Mouse (Mus musculus): ENCODE results near the gene Nprl2. TPM values are rescaled to one million over a fixed set of nuclear protein-coding genes. Genes with fewer than 3 reads are reported as not detected.

Nprl2 gene
- total and polyA plus RNA-seq, 3 experiments, result 23.2 to 30.2 TPM; not detected in 1

- TF ChIP-seq ZKSCAN1 (IDR thresholded peaks at IDR 0.05; ENCODE audit: low read depth, low read length), result no peak
- TF ChIP-seq POLR2AphosphoS5 (IDR thresholded peaks at IDR 0.05; ENCODE audit: borderline replicate concordance, low read depth, low read length), result peak; percentile 40; the same call in 1 of the 2 replicates
- peak in 1 of 2 experiments; percentile 40; a peak in 1 of 4 replicates for TF ChIP-seq EP300 (IDR thresholded peaks at IDR 0.05; ENCODE audit: low read depth in 1 of 2, low read length in 2 of 2)
Observed at GRCm38 (mm10) chr9:107580501-107581317, 38.7 kb downstream of the Nprl2 start, which contains the start of gene Hyal3 (continued).

GRCm38 (mm10) chr9:107581584-107581983 is 39.6 kb downstream of the Nprl2 start:
- Histone ChIP-seq H3K79me2 (ENCODE audit: control insufficient read depth, insufficient read depth, low read length, poor library complexity) (peaks cover 30% of the 10 kb centered on the region), H3K9ac (ENCODE audit: control insufficient read depth, low read depth, low read length, poor library complexity, severe bottlenecking) (peak overlapping the region; percentile 78), H3K36me3 (ENCODE audit: control insufficient read depth in 1 of 2, insufficient read depth in 2 of 2, low read length in 2 of 2) (peaks cover 0 to 15% of the 10 kb centered on the region in 2 experiments; a peak in 2 of 4 replicates), H3K4me1 (ENCODE audit: control insufficient read depth in 1 of 2, insufficient read depth in 2 of 2, low read length in 2 of 2) (peaks cover 6 to 31% of the 10 kb centered on the region in 2 experiments; a peak in 3 of 4 replicates), H3K27ac (ENCODE audit: control insufficient read depth, low read depth, low read length) (peak overlapping the region; percentile 98), H3K9me3 (replicated peaks; ENCODE audit: insufficient read depth, low read length) (no peaks in the 10 kb centered on the region), H3K27me3 (ENCODE audit: control insufficient read depth in 1 of 2, insufficient read depth in 2 of 2, low read length in 2 of 2) (no peaks in the 10 kb centered on the region), H3K4me3 (ENCODE audit: control insufficient read depth in 1 of 2, insufficient read depth in 1 of 2, low read depth in 2 of 2, low read length in 2 of 2) (peak overlapping the region; percentile 81 to 98)
- peak; percentile 57 for DNase-seq (ENCODE audit: low read depth, low spot score)
- TF ChIP-seq JUND (IDR thresholded peaks at IDR 0.05; ENCODE audit: low read depth, low read length) (no peak), ZKSCAN1 (IDR thresholded peaks at IDR 0.05; ENCODE audit: low read depth, low read length) (no peak), GABPA (IDR thresholded peaks at IDR 0.05; ENCODE audit: low read depth, low read length) (no peak), EP300 (IDR thresholded peaks at IDR 0.05; ENCODE audit: low read depth in 1 of 2, low read length in 2 of 2) (peak; percentile 78 to 80), ZMIZ1 (IDR thresholded peaks at IDR 0.05; ENCODE audit: low read depth, low read length) (no peak), TAL1 (IDR thresholded peaks at IDR 0.05; ENCODE audit: low read length) (no peak), RAD21 (IDR thresholded peaks at IDR 0.05; ENCODE audit: low read depth, low read length) (no peak), NELFE (IDR thresholded peaks at IDR 0.05; ENCODE audit: low read depth, low read length) (no peak; the same call in 1 of the 2 replicates), MAX (IDR thresholded peaks at IDR 0.05; ENCODE audit: low read length) (no peak; the same call in 1 of the 2 replicates), POLR2AphosphoS2 (IDR thresholded peaks at IDR 0.05; ENCODE audit: low read length) (0 out of 2 replicates have a peak, but pooled peaks have one; percentile 48), TBP (IDR thresholded peaks at IDR 0.05; ENCODE audit: low read depth, low read length) (no peak), NRF1 (IDR thresholded peaks at IDR 0.05; ENCODE audit: insufficient read depth, low read depth, low read length, poor library complexity, severe bottlenecking) (no peak), GATA1 (IDR thresholded peaks at IDR 0.05; ENCODE audit: low read depth, low read length) (peak; percentile 58), MYC (IDR thresholded peaks at IDR 0.05; ENCODE audit: low read depth, low read length) (no peak), MYB (IDR thresholded peaks at IDR 0.05; ENCODE audit: low read depth, low read length) (peak; percentile 83), MAFK (IDR thresholded peaks at IDR 0.05; ENCODE audit: borderline replicate concordance, low read depth, low read length) (no peak), ZC3H11A (IDR thresholded peaks at IDR 0.05; ENCODE audit: low read depth, low read length) (no peak), SIN3A (IDR thresholded peaks at IDR 0.05; ENCODE audit: low read length) (no peak; the same call in none of the 2 replicates), MEF2A (IDR thresholded peaks at IDR 0.05; ENCODE audit: extremely low read depth, insufficient replicate concordance, low read depth, low read length, poor library complexity, severe bottlenecking) (no peak), ZNF384 (IDR thresholded peaks at IDR 0.05; ENCODE audit: low read depth, low read length) (peak; percentile 86), USF1 (IDR thresholded peaks at IDR 0.05; ENCODE audit: low read depth, low read length) (no peak), KAT2A (conservative IDR thresholded peaks at IDR 0.05; ENCODE audit: low read depth, low read length) (no peak; the same call in 1 of the 2 replicates), ETS1 (IDR thresholded peaks at IDR 0.05; ENCODE audit: low read depth, low read length) (peak; percentile 46; the same call in 1 of the 2 replicates), CTCF (IDR thresholded peaks at IDR 0.05 in 2 of 3, conservative IDR thresholded peaks at IDR 0.05 in 1 of 3; ENCODE audit: control insufficient read depth in 1 of 3, insufficient read depth in 1 of 3, low read depth in 2 of 3, low read length in 3 of 3, poor library complexity in 1 of 3, severe bottlenecking in 1 of 3) (no peak), CHD1 (IDR thresholded peaks at IDR 0.05; ENCODE audit: low read depth, low read length) (no peak; the same call in 1 of the 2 replicates), TCF12 (IDR thresholded peaks at IDR 0.05; ENCODE audit: low read depth, low read length) (peak; percentile 76), HCFC1 (IDR thresholded peaks at IDR 0.05; ENCODE audit: low read depth, low read length) (peak; percentile 39; the same call in 1 of the 2 replicates), BHLHE40 (IDR thresholded peaks at IDR 0.05; ENCODE audit: borderline replicate concordance, low read depth, low read length) (no peak), SMC3 (IDR thresholded peaks at IDR 0.05; ENCODE audit: low read depth, low read length) (0 out of 2 replicates have a peak, but pooled peaks have one; percentile 12), USF2 (IDR thresholded peaks at IDR 0.05; ENCODE audit: borderline replicate concordance in 1 of 2, insufficient read depth in 1 of 2, low read depth in 1 of 2, low read length in 2 of 2) (no peak), ELF1 (IDR thresholded peaks at IDR 0.05; ENCODE audit: low read depth, low read length) (no peak; the same call in 1 of the 2 replicates)

Data from MEL (cell line).